Mouse (Mus musculus) ES-Bruce4 (cell line): ENCODE results near the gene Tmsb10.

ENCODE experiments used
- CTCF ChIP-seq: IDR thresholded peaks from one replicate; pipeline ENCODE4 v1.8.1; 2011; ENCODE audit warnings: low read depth, low read length
- EP300 ChIP-seq: IDR thresholded peaks from 2 replicates; pipeline ENCODE4 v1.6.1; 2011; ENCODE audit warnings: low read depth, low read length; ENCODE audit not compliant: insufficient read depth
- POLR2A ChIP-seq: IDR thresholded peaks from one replicate; pipeline ENCODE4 v1.8.1; 2011; ENCODE audit warnings: low read length; ENCODE audit not compliant: insufficient read depth

- no peak for TF ChIP-seq POLR2A
- no peak for TF ChIP-seq CTCF
- no peak for TF ChIP-seq EP300
Measured at GRCm38 (mm10) chr6:72993054-72993687, 34.6 kb upstream of the Tmsb10 start.
